Mouse (Mus musculus): ENCODE data around the gene Astn1. TPM values are rescaled to one million over a fixed set of nuclear protein-coding genes. Genes with fewer than 3 reads are reported as not detected.

Gene Astn1
- total and polyA plus RNA-seq, 3 experiments, result not detected

DNA sequence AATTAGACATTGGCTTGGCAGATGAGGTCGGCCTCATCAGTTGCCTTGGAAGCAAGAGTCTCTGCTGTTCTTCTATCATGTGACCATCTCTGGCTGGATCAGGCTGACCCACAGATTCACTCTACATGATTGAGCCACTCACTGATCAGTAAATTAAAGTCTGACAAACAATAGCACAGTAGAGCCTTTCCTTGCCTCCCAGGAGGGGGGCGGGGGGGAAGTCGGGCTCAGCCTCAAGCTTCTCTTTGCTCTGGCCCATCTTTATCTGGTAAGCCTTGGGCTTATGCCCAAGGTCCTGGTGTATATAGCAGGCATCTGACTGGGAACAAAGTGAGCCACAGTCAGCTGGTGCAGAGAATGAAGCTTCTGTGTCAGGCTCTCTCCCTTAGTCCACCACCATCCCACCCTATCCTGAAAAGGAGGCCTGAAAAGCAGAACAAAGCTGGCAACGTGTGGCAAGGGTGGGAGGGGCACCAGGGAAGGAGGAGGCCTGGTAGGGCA lies 127.5 kb downstream of the Astn1 start:
- no peaks in the 10 kb centered on the region for H3K79me2 ChIP-seq (ENCODE audit: control insufficient read depth, insufficient read depth, low read length, poor library complexity)
- no peak overlapping the region for H3K4me3 ChIP-seq (ENCODE audit: control insufficient read depth in 1 of 2, insufficient read depth in 1 of 2, low read depth in 2 of 2, low read length in 2 of 2)
- H3K9me3 ChIP-seq (replicated peaks; ENCODE audit: insufficient read depth, low read length), result no peaks in the 10 kb centered on the region
- H3K27me3 ChIP-seq (ENCODE audit: control insufficient read depth in 1 of 2, insufficient read depth in 2 of 2, low read length in 2 of 2), result no peaks in the 10 kb centered on the region
- H3K4me1 ChIP-seq (ENCODE audit: control insufficient read depth in 1 of 2, insufficient read depth in 2 of 2, low read length in 2 of 2), result no peaks in the 10 kb centered on the region
- no peak overlapping the region for H3K9ac ChIP-seq (ENCODE audit: control insufficient read depth, low read depth, low read length, poor library complexity, severe bottlenecking)
- H3K36me3 ChIP-seq (ENCODE audit: control insufficient read depth in 1 of 2, insufficient read depth in 2 of 2, low read length in 2 of 2), result no peaks in the 10 kb centered on the region
- TF ChIP-seq MXI1 (IDR thresholded peaks at IDR 0.05; ENCODE audit: low read depth, low read length), result no peak
- TF ChIP-seq USF1 (IDR thresholded peaks at IDR 0.05; ENCODE audit: low read depth, low read length), result no peak
- TF ChIP-seq POLR2A (IDR thresholded peaks at IDR 0.05; ENCODE audit: control insufficient read depth in 1 of 2, insufficient read depth in 1 of 2, low read depth in 1 of 2, low read length in 2 of 2, poor library complexity in 1 of 2), result no peak
- TF ChIP-seq RCOR1 (IDR thresholded peaks at IDR 0.05; ENCODE audit: low read depth, low read length), result no peak
- no peak for TF ChIP-seq POLR2AphosphoS5 (IDR thresholded peaks at IDR 0.05; ENCODE audit: borderline replicate concordance, low read depth, low read length)
- TF ChIP-seq JUND (IDR thresholded peaks at IDR 0.05; ENCODE audit: low read depth, low read length), result no peak
- no peak for TF ChIP-seq MYC (IDR thresholded peaks at IDR 0.05; ENCODE audit: low read depth, low read length)
- no peak overlapping the region for H3K27ac ChIP-seq (ENCODE audit: control insufficient read depth, low read depth, low read length)
- DNase-seq (ENCODE audit: low read depth, low spot score), result no peak

GRCm38 (mm10) chr1:158490175-158490574 lies 128.1 kb downstream of the Astn1 start:
- Histone ChIP-seq H3K27ac (ENCODE audit: control insufficient read depth, low read depth, low read length) (no peak overlapping the region), H3K79me2 (ENCODE audit: control insufficient read depth, insufficient read depth, low read length, poor library complexity) (no peaks in the 10 kb centered on the region), H3K9ac (ENCODE audit: control insufficient read depth, low read depth, low read length, poor library complexity, severe bottlenecking) (no peak overlapping the region), H3K4me1 (ENCODE audit: control insufficient read depth in 1 of 2, insufficient read depth in 2 of 2, low read length in 2 of 2) (no peaks in the 10 kb centered on the region), H3K9me3 (replicated peaks; ENCODE audit: insufficient read depth, low read length) (no peaks in the 10 kb centered on the region), H3K27me3 (ENCODE audit: control insufficient read depth in 1 of 2, insufficient read depth in 2 of 2, low read length in 2 of 2) (no peaks in the 10 kb centered on the region), H3K36me3 (ENCODE audit: control insufficient read depth in 1 of 2, insufficient read depth in 2 of 2, low read length in 2 of 2) (no peaks in the 10 kb centered on the region), H3K4me3 (ENCODE audit: control insufficient read depth in 1 of 2, insufficient read depth in 1 of 2, low read depth in 2 of 2, low read length in 2 of 2) (no peak overlapping the region)
- no peak for DNase-seq (ENCODE audit: low read depth, low spot score)
- TF ChIP-seq TAL1 (IDR thresholded peaks at IDR 0.05; ENCODE audit: low read length), result no peak
- TF ChIP-seq NRF1 (IDR thresholded peaks at IDR 0.05; ENCODE audit: insufficient read depth, low read depth, low read length, poor library complexity, severe bottlenecking), result no peak
- TF ChIP-seq GABPA (IDR thresholded peaks at IDR 0.05; ENCODE audit: low read depth, low read length), result no peak
- TF ChIP-seq E2F4 (IDR thresholded peaks at IDR 0.05; ENCODE audit: borderline replicate concordance, low read depth, low read length), result no peak
- no peak for TF ChIP-seq BHLHE40 (IDR thresholded peaks at IDR 0.05; ENCODE audit: borderline replicate concordance, low read depth, low read length)
- no peak for TF ChIP-seq MYC (IDR thresholded peaks at IDR 0.05; ENCODE audit: low read depth, low read length)
- no peak for TF ChIP-seq MEF2A (IDR thresholded peaks at IDR 0.05; ENCODE audit: extremely low read depth, insufficient replicate concordance, low read depth, low read length, poor library complexity, severe bottlenecking)
- no peak for TF ChIP-seq MAX (IDR thresholded peaks at IDR 0.05; ENCODE audit: low read length)
- TF ChIP-seq ZC3H11A (IDR thresholded peaks at IDR 0.05; ENCODE audit: low read depth, low read length), result no peak
- TF ChIP-seq HCFC1 (IDR thresholded peaks at IDR 0.05; ENCODE audit: low read depth, low read length), result no peak
- TF ChIP-seq SMC3 (IDR thresholded peaks at IDR 0.05; ENCODE audit: low read depth, low read length), result no peak
- TF ChIP-seq POLR2A (IDR thresholded peaks at IDR 0.05; ENCODE audit: control insufficient read depth in 1 of 2, insufficient read depth in 1 of 2, low read depth in 1 of 2, low read length in 2 of 2, poor library complexity in 1 of 2), result no peak
- TF ChIP-seq ELF1 (IDR thresholded peaks at IDR 0.05; ENCODE audit: low read depth, low read length), result no peak
- TF ChIP-seq JUND (IDR thresholded peaks at IDR 0.05; ENCODE audit: low read depth, low read length), result no peak
- TF ChIP-seq RCOR1 (IDR thresholded peaks at IDR 0.05; ENCODE audit: low read depth, low read length), result no peak

Measured in MEL (cell line).